Mouse (Mus musculus) bone marrow, adult 2 months (tissue): ENCODE data around the gene Lbhd1. TPM values are rescaled to one million over a fixed set of nuclear protein-coding genes. Genes with fewer than 3 reads are reported as not detected.
A peak's percentile ranks its signal among the peaks of the same experiment; 100 is the strongest.

ENCODE experiments used
- H3K27ac ChIP-seq: fragments of 200-500 bp; 2 replicates; pipeline ENCODE4 v1.5.1; 2012; ENCODE audit warnings: low read depth, mild to moderate bottlenecking, control low read depth, inconsistent platforms, low read length; ENCODE audit not compliant: control insufficient read depth, poor library complexity, insufficient read depth
- H3K4me1 ChIP-seq: fragments of 200-500 bp; 2 replicates; pipeline ENCODE4 v1.6.1; 2011; ENCODE audit warnings: low read length; ENCODE audit not compliant: control insufficient read depth, insufficient read depth
- H3K4me3 ChIP-seq: fragments of 200-500 bp; replicated peaks from 2 replicates; pipeline ENCODE3; 2011; ENCODE audit warnings: mild to moderate bottlenecking, low read depth, low read length, control low read depth; ENCODE audit not compliant: control insufficient read depth
- CTCF ChIP-seq: fragments of 200-500 bp; IDR thresholded peaks from 2 replicates; pipeline ENCODE4 v1.5.1; 2011; ENCODE audit warnings: low read length, control low read depth; ENCODE audit not compliant: control insufficient read depth, insufficient read depth
- POLR2A ChIP-seq: fragments of 200-500 bp; IDR thresholded peaks from 2 replicates; pipeline ENCODE4 v1.6.1; 2011; ENCODE audit warnings: low read depth, mild to moderate bottlenecking, control low read depth, low read length, borderline replicate concordance; ENCODE audit not compliant: control insufficient read depth
- WGBS: fragments of 180-500 bp; shearing (Covaris S2); methylation state at CpG from one replicate; pipeline ENCODE4 v1.1.7; 2018; 5-methylcytosine and 5-hydroxymethylcytosine counted together
- polyA plus RNA-seq: library from polyadenylated mRNA; stranded (reverse); fragments of >200 nt; gene quantifications from 2 replicates; pipeline ENCODE4 v1.2.4, GENCODE M21; 2011; ENCODE audit warnings: low replicate concordance; ENCODE audit not compliant: missing spikeins, insufficient read depth, insufficient read length

Gene Lbhd1
- polyA plus RNA-seq, 1 experiment = 2.1 TPM

DNA sequence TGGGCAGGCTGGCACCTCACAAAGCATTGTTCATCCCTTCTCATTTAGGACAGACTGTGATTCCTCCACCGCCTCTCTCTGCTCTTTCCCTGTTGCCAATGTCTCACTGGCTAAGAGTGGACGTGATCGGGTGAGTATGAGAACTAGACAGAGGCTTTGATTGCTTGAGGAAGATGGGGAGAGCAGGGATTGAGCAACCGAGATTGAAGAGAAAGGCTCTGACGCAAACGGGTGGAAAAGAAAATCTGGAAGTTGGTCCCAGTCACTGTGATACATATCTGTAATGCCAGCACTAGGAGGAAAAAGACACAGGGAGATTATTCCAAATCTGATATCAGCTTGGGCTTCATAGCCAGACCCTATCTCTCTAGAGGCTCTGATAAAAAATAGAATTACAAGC lies 40.6 kb upstream of the Lbhd1 start:
- WGBS = 53% methylated on average over 6 of the region's 6 CpGs
- Histone ChIP-seq H3K4me3 (no peak overlapping the region), H3K4me1 (no peaks in the 10 kb centered on the region; the same call in 1 of the 2 replicates), H3K27ac (no peak overlapping the region)
- TF ChIP-seq CTCF = no peak
- no peak for TF ChIP-seq POLR2A

GRCm38 (mm10) chr19:8844371-8845129 lies 39.0 kb upstream of the Lbhd1 start:
- Histone ChIP-seq H3K4me1 (no peaks in the 10 kb centered on the region; the same call in 1 of the 2 replicates), H3K4me3 (no peak overlapping the region), H3K27ac (no peak overlapping the region)
- 56% methylated on average over 5 of the region's 5 CpGs for WGBS
- TF ChIP-seq POLR2A = no peak
- peak; percentile 39 for TF ChIP-seq CTCF

- WGBS = 86% methylated on average over 5 of the region's 5 CpGs
- Histone ChIP-seq H3K4me1 (no peaks in the 10 kb centered on the region), H3K4me3 (no peak overlapping the region), H3K27ac (no peak overlapping the region)
- no peak for TF ChIP-seq POLR2A
Observed at GRCm38 (mm10) chr19:8848356-8848755, 35.2 kb upstream of the Lbhd1 start.

DNA sequence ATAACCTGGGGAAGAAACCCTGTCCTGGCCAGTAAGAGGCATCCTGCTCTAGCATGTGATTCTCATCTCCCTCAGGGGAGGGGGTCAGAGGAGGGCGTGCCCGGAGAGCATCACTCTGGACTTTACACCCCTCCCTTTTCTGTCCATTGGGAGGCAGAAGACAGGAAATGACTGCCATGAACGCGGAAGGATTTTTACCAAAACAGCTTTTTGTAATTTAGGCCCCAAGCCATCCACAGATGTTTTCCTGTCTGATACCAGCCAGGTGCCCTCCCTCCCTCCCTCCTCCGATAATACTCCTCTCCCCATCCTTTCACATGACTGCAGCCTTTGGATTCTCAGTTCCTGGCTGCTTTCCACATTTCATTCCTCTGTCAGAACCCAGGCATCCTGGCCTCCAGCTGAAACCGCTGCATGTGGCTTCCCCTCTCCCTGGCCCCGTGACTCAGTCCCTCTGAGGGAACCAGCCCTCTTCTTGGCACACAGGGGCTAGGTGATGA lies 33.1 kb upstream of the Lbhd1 start, which contains the start of gene Lrrn4cl:
Gene Lrrn4cl, plus strand, starts transcription at position 367 of the 500 bp plus-strand sequence.
- TF ChIP-seq CTCF (no peak), POLR2A (no peak)
- H3K4me3 ChIP-seq = no peak within 1 kb of the TSS
- 59% methylated on average over 7 of the region's 7 CpGs for WGBS
- no peak within 1 kb of the TSS for H3K27ac ChIP-seq
- no peaks in the 10 kb centered on the region for H3K4me1 ChIP-seq

DNA sequence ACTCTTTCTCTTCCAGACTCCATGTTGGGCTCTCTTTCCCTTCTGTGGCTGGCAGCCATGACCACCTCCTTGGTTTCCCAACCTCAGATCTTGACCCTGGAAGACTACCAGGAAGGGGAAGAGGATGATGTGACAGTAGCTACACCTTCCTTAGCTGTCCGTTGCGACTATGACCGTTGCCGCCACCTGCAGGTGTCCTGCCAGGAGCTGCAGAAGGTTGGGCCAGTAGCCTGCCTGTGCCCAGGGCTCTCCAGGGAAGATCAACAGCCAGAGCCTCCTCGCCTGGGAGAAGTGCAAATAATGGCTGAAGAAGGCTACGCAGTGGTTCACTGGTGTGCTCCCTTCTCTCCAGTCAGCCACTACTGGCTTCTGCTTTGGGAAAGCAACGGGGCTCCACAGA lies 31.9 kb upstream of the Lbhd1 start:
- H3K27ac ChIP-seq = no peak overlapping the region
- H3K4me3 ChIP-seq = no peak overlapping the region
- TF ChIP-seq POLR2A = no peak
- TF ChIP-seq CTCF = no peak
- H3K4me1 ChIP-seq = no peaks in the 10 kb centered on the region
- WGBS = 69% methylated on average over 7 of the region's 7 CpGs

DNA sequence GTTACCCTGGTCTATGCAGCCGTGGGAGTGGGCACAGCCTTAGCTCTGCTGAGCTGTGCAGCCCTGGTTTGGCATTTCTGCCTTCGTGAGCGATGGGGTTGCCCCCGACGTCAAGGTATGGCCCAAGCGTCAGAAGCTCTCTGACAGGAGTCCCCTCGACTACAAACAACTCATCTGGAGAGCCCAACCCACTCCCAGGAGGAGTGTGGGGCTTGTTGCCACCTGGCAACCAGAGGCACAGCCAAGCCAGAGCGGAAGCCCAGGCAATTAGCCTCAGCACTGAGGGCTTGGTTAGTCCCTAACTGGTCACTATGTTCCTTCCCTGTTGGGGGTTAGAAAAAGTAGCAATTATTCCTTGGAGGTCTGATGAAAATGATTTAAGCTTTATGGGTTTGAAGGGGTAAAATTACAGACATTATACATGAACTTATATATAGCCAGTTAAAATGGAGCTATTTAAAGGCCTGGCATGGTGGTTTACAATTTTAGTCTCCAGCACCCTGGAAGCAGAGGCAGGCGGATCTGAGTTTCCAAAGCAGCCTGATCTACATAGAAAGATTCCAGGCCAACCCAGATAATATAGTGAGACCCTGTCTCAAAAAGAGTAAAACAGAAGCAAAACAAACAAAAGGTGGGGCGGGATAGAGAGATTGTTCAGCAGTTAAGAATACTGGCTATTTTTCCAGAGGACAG lies 31.1 kb upstream of the Lbhd1 start:
- 74% methylated on average over 10 of the region's 10 CpGs for WGBS
- H3K4me3 ChIP-seq = no peak overlapping the region
- H3K27ac ChIP-seq = no peak overlapping the region
- TF ChIP-seq CTCF (no peak), POLR2A (no peak)
- H3K4me1 ChIP-seq = no peaks in the 10 kb centered on the region

- H3K4me1 ChIP-seq = no peaks in the 10 kb centered on the region
- TF ChIP-seq POLR2A = no peak
- no peak for TF ChIP-seq CTCF
- 81% methylated on average over 3 of the region's 3 CpGs for WGBS
- H3K4me3 ChIP-seq = no peak overlapping the region
- H3K27ac ChIP-seq = no peak overlapping the region
Observed at GRCm38 (mm10) chr19:8853117-8853516, 30.4 kb upstream of the Lbhd1 start.

DNA sequence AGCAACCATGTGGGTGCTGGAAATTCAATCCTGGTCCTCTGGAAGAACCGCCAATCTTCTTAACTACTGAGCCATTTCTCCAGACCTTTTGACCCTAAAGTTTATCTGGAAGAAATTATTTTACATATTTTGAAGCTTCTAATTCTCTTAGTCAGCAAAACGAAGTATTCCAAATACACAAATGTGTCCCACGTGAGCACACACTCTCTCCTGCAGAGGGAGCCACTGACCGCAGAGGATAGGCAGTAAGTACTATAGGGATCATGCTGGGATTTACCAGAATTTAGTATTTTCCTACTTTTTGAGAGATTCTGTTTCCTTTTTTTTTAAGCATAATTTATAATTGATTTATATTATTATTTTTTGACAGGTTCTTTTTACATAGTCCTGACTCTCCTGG lies 25.8 kb upstream of the Lbhd1 start:
- H3K27ac ChIP-seq = no peak overlapping the region
- H3K4me1 ChIP-seq = no peaks in the 10 kb centered on the region
- 26% methylated on average over 4 of the region's 4 CpGs for WGBS
- H3K4me3 ChIP-seq = no peak overlapping the region
- TF ChIP-seq POLR2A (no peak), CTCF (peak; percentile 75)

DNA sequence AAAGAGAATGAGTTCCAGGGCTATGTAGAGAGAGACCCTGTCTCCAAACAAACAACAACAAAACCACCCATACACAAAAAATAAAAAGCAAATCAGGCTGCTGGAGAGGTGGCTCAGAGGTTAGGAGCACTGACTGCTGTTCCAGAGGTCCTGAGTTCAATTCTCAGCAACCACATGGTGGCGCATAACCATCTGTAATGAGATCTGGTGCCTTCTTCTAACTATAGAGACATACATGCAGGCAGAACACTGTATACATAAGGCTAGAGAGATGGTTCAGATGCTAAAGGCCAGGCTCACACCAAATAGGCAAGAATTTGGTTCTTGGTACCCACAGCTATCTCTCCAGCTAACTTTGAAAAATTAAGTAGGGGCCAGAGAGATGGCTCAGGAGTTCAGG lies 24.5 kb upstream of the Lbhd1 start:
- H3K27ac ChIP-seq = no peak overlapping the region
- 30% methylated on average over 1 of the region's 1 CpGs for WGBS
- H3K4me3 ChIP-seq = no peak overlapping the region
- TF ChIP-seq CTCF = peak; percentile 33; the same call in 1 of the 2 replicates
- TF ChIP-seq POLR2A = no peak
- H3K4me1 ChIP-seq = no peaks in the 10 kb centered on the region
